Mouse (Mus musculus): Measurements from ENCODE around the gene Nr0b2. TPM values are rescaled to one million over a fixed set of nuclear protein-coding genes. Genes with fewer than 3 reads are reported as not detected.

The Nr0b2 gene
- polyA plus RNA-seq, 2 experiments: 0.38 to 0.85 TPM

DNA sequence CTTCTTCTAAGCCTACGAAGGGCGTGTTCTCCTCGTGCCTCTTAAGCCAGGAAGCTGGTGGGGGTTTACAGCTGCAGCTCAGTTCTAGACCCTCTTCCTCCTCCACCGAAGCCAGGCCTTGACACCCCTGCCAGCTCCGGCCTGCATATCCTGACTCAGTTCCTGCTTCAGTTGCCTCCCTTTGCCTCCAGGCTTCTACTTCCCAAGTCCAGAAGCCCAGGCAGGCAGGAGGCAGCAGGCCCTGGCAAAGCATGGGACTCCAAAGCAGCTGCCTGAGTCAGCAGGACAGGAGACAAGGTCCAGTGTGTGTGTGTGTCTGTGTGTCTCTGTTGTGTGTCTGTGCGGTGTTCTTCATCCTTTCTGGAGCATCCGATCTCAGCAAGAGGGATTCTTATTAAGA lies 51.0 kb downstream of the Nr0b2 start:
- H3K9ac ChIP-seq (replicated peaks): no peak overlapping the region

DNA sequence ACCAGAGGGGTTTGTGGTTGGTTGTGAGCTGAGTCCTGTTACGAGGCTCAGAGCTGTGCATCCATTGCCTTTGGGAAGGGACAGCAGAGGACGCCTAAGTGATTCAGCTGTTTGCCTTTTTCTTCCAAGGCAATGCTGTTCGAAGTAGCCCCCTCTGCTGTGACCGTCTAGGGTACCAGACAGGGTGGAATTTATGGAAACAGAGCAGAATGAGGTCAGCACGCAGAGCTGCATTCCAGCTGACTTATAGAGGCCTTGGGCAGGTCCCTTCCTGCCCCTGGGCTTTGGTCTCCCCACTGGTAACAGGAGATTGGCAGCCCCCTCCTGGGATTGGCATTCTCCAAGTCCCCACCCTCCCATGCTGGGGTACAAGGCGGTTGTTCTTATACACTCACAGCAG lies 51.7 kb downstream of the Nr0b2 start:
- no peak for TF ChIP-seq EP300 (IDR thresholded peaks at IDR 0.05; ENCODE audit: low read depth)
- no peak for TF ChIP-seq CTCF (IDR thresholded peaks at IDR 0.05; ENCODE audit: low read depth)
- Histone ChIP-seq H3K9me3 (ENCODE audit: control insufficient read depth, low read length) (no peaks in the 10 kb centered on the region), H3K27me3 (ENCODE audit: control insufficient read depth, insufficient read depth, low read length) (peaks cover 24% of the 10 kb centered on the region), H3K4me3 (ENCODE audit: insufficient read depth in 1 of 2, low read depth in 2 of 2, low read length in 2 of 2) (no peak overlapping the region), H3K36me3 (replicated peaks; ENCODE audit: control insufficient read depth, insufficient read depth, low read depth) (no peaks in the 10 kb centered on the region), H3K4me2 (ENCODE audit: low read depth) (no peak overlapping the region), H3K27ac (no peak overlapping the region), H3K9ac (replicated peaks) (no peak overlapping the region), H3K4me1 (replicated peaks; ENCODE audit: control insufficient read depth in 2 of 2, insufficient read depth in 2 of 2, low read length in 1 of 2) (no peaks in the 10 kb centered on the region)
- WGBS (ENCODE audit: insufficient replicate concordance): 68% methylated on average over 6 of the region's 6 CpGs
- ATAC-seq (ENCODE audit: insufficient read depth): no peak
- no peak for DNase-seq (ENCODE audit: low read depth in 3 of 3, low spot score in 3 of 3)

More for the DNA sequence above, 51.0 kb downstream of the Nr0b2 start:
- DNase-seq (ENCODE audit: low read depth in 3 of 3, low spot score in 3 of 3) (no peak), ATAC-seq (ENCODE audit: insufficient read depth) (no peak)
- 72% methylated on average over 7 of the region's 7 CpGs for WGBS (ENCODE audit: insufficient replicate concordance)
- H3K36me3 ChIP-seq (replicated peaks; ENCODE audit: control insufficient read depth, insufficient read depth, low read depth): no peaks in the 10 kb centered on the region
- no peaks in the 10 kb centered on the region for H3K9me3 ChIP-seq (ENCODE audit: control insufficient read depth, low read length)
- H3K4me2 ChIP-seq (ENCODE audit: low read depth): no peak overlapping the region
- no peak overlapping the region for H3K27ac ChIP-seq
- no peak overlapping the region for H3K4me3 ChIP-seq (ENCODE audit: insufficient read depth in 1 of 2, low read depth in 2 of 2, low read length in 2 of 2)
- H3K27me3 ChIP-seq (ENCODE audit: control insufficient read depth, insufficient read depth, low read length): peaks cover 30% of the 10 kb centered on the region
- H3K4me1 ChIP-seq (replicated peaks; ENCODE audit: control insufficient read depth in 2 of 2, insufficient read depth in 2 of 2, low read length in 1 of 2): peaks cover 1 to 2% of the 10 kb centered on the region in 2 experiments; a peak in 1 of 4 replicates
- TF ChIP-seq CTCF (IDR thresholded peaks at IDR 0.05; ENCODE audit: low read depth): no peak
- TF ChIP-seq EP300 (IDR thresholded peaks at IDR 0.05; ENCODE audit: low read depth): no peak

DNA sequence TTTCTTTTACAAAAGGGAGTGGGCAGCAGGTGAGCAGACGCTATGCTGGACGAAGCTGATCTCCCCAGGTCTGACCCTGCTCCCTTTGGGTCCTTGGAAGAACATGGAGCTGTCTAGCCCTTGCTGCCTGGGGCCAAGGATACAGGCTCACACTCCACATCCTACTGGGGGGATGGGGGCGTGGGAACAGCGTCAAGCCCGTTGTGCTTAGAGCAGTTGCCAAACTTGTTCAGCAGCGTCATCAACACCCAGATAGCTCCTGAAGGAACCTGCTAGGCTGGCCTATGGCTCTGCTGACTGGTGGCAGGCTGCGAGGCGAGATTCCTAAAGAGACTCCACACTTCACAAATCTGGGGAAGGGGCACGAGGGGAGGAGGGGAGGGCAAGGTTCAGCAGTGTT lies 52.2 kb downstream of the Nr0b2 start:
- H3K4me2 ChIP-seq (ENCODE audit: low read depth): no peak overlapping the region
- H3K4me3 ChIP-seq (ENCODE audit: insufficient read depth in 1 of 2, low read depth in 2 of 2, low read length in 2 of 2): no peak overlapping the region
- no peaks in the 10 kb centered on the region; the same call in 1 of the 2 replicates for H3K36me3 ChIP-seq (replicated peaks; ENCODE audit: control insufficient read depth, insufficient read depth, low read depth)
- H3K9ac ChIP-seq (replicated peaks): no peak overlapping the region
- DNase-seq (ENCODE audit: low read depth in 3 of 3, low spot score in 3 of 3): no peak
- peaks cover 19% of the 10 kb centered on the region for H3K27me3 ChIP-seq (ENCODE audit: control insufficient read depth, insufficient read depth, low read length)
- no peak for TF ChIP-seq CTCF (IDR thresholded peaks at IDR 0.05; ENCODE audit: low read depth)
- TF ChIP-seq EP300 (IDR thresholded peaks at IDR 0.05; ENCODE audit: low read depth): no peak
- H3K4me1 ChIP-seq (replicated peaks; ENCODE audit: control insufficient read depth in 2 of 2, insufficient read depth in 2 of 2, low read length in 1 of 2): no peaks in the 10 kb centered on the region; a peak in 1 of 4 replicates
- ATAC-seq (ENCODE audit: insufficient read depth): no peak
- no peaks in the 10 kb centered on the region for H3K9me3 ChIP-seq (ENCODE audit: control insufficient read depth, low read length)
- no peak overlapping the region for H3K27ac ChIP-seq
- 70% methylated on average over 9 of the region's 9 CpGs for WGBS (ENCODE audit: insufficient replicate concordance)

Small RNA genes lying within 50 kb of the gene (microRNA-seq; reads per million reads assigned to microRNA genes)
- gene Gm23158: not detected

Other genes starting within 250 kb of the Nr0b2 start
- 6.4 and 7.0 TPM in 2 replicates for gene Wdtc1, start 199.9 kb upstream of the Nr0b2 start, polyA plus RNA-seq (2012; rRNA removed)
- 7.3 and 9.1 TPM in 2 replicates for gene Wdtc1, start 199.9 kb upstream of the Nr0b2 start, polyA plus RNA-seq (2014; fragmentation: Nextera tagmentation; extraction: Ambion mirVana)
- gene Slc9a1, start 183.7 kb upstream of the Nr0b2 start, polyA plus RNA-seq (2012; rRNA removed): 6.7 and 7.6 TPM in 2 replicates
- gene Slc9a1, start 183.7 kb upstream of the Nr0b2 start, polyA plus RNA-seq (2014; fragmentation: Nextera tagmentation; extraction: Ambion mirVana): 2.1 and 2.3 TPM in 2 replicates
- 0.02 and 0.05 TPM in 2 replicates for gene Tent5b, start 73.2 kb upstream of the Nr0b2 start, polyA plus RNA-seq (2012; rRNA removed)
- gene Tent5b, start 73.2 kb upstream of the Nr0b2 start, polyA plus RNA-seq (2014; fragmentation: Nextera tagmentation; extraction: Ambion mirVana): not detected in 2 replicates
- gene Trnp1, start 54.8 kb upstream of the Nr0b2 start, polyA plus RNA-seq (2012; rRNA removed): 0.04 TPM in 1 of 2 replicates, not detected in the other
- not detected in 2 replicates for gene Trnp1, start 54.8 kb upstream of the Nr0b2 start, polyA plus RNA-seq (2014; fragmentation: Nextera tagmentation; extraction: Ambion mirVana)
- 0.18 and 0.43 TPM in 2 replicates for gene Kdf1, start 34.4 kb upstream of the Nr0b2 start, polyA plus RNA-seq (2012; rRNA removed)
- gene Kdf1, start 34.4 kb upstream of the Nr0b2 start, polyA plus RNA-seq (2014; fragmentation: Nextera tagmentation; extraction: Ambion mirVana): 0.48 and 0.53 TPM in 2 replicates
- 64.5 and 124 TPM in 2 replicates for gene Nudc, start 7.4 kb upstream of the Nr0b2 start, polyA plus RNA-seq (2012; rRNA removed)
- 88.2 and 101 TPM in 2 replicates for gene Nudc, start 7.4 kb upstream of the Nr0b2 start, polyA plus RNA-seq (2014; fragmentation: Nextera tagmentation; extraction: Ambion mirVana)
- 1.9 and 3.1 TPM in 2 replicates for gene Gpatch3, start 21.4 kb downstream of the Nr0b2 start, polyA plus RNA-seq (2012; rRNA removed)
- 3.1 and 4.6 TPM in 2 replicates for gene Gpatch3, start 21.4 kb downstream of the Nr0b2 start, polyA plus RNA-seq (2014; fragmentation: Nextera tagmentation; extraction: Ambion mirVana)
- 15.2 and 17.6 TPM in 2 replicates for gene Gpn2, start 31.0 kb downstream of the Nr0b2 start, polyA plus RNA-seq (2012; rRNA removed)
- 10.0 and 10.3 TPM in 2 replicates for gene Gpn2, start 31.0 kb downstream of the Nr0b2 start, polyA plus RNA-seq (2014; fragmentation: Nextera tagmentation; extraction: Ambion mirVana)
- 0.45 and 0.52 TPM in 2 replicates for gene Sfn, start 48.8 kb downstream of the Nr0b2 start, polyA plus RNA-seq (2012; rRNA removed)
- gene Sfn, start 48.8 kb downstream of the Nr0b2 start, polyA plus RNA-seq (2014; fragmentation: Nextera tagmentation; extraction: Ambion mirVana): 0.10 and 0.35 TPM in 2 replicates
- 3.8 and 3.9 TPM in 2 replicates for gene Zdhhc18, start 96.8 kb downstream of the Nr0b2 start, polyA plus RNA-seq (2012; rRNA removed)
- 0.58 and 0.90 TPM in 2 replicates for gene Zdhhc18, start 96.8 kb downstream of the Nr0b2 start, polyA plus RNA-seq (2014; fragmentation: Nextera tagmentation; extraction: Ambion mirVana)
- 3.2 and 3.3 TPM in 2 replicates for gene Pigv, start 119.3 kb downstream of the Nr0b2 start, polyA plus RNA-seq (2012; rRNA removed)
- gene Pigv, start 119.3 kb downstream of the Nr0b2 start, polyA plus RNA-seq (2014; fragmentation: Nextera tagmentation; extraction: Ambion mirVana): 3.1 and 4.0 TPM in 2 replicates
- 11.9 and 12.0 TPM in 2 replicates for gene Arid1a, start 203.4 kb downstream of the Nr0b2 start, polyA plus RNA-seq (2012; rRNA removed)
- gene Arid1a, start 203.4 kb downstream of the Nr0b2 start, polyA plus RNA-seq (2014; fragmentation: Nextera tagmentation; extraction: Ambion mirVana): 7.4 and 7.8 TPM in 2 replicates